Mouse (Mus musculus): ENCODE measurements around the gene Top3a.
"Not testable (repeated sequence)": the region's sequence is repeated elsewhere in the genome, so short reads cannot be mapped to it uniquely, and the experiment has no call there.

Gene Top3a

DNA sequence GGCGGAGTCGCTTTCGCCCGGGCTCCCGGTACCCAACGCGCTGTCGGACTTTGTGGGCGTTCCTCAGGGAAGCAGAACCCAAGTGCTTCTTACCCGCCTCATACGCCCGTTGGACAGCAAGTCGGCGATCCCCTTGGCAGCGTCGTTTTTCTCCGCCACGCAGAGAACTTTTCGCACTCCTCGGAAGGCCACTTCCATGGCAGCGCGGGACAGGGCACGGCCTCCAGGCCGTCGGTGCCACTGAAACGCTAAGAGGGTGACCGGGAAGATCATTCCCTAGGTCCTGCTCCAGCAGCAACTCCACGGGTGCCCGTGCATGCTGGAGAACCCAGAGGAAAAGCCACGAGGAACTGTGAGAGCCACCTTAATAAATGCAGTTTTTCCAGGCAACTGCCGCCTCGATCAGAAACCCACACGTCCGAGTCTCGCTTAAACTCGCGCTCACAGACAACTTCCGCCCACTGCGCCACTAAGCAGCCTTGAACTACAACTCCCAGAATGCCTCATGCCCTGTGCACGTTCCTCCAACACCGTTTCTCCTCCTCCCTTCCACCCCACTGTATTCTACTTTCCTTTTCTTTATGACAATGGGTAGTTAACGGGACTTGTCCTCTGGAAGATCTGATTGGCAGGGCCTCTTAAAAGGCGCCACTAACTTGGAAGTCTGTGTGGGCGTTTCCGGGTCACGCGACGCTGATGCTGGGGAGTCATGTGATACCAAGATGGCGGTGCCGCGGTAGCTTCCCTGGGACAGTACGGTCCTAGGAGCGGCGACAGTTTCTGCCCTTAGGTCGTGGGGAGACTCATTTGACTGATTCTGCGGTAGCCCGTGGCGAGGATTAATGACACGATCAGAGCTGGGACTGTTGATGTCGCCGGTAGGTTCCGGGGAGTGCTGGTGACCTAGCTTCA lies at the start of gene Top3a, which contains the start of gene Smcr8:
Gene Top3a (minus strand): TSS at position 537 of the 912 bp plus-strand sequence.
Gene Smcr8 (plus strand): TSS at position 696 of the 912 bp plus-strand sequence.
- peak; percentile 76 to 87 for DNase-seq (ENCODE audit: low spot score in 2 of 2)

DNA sequence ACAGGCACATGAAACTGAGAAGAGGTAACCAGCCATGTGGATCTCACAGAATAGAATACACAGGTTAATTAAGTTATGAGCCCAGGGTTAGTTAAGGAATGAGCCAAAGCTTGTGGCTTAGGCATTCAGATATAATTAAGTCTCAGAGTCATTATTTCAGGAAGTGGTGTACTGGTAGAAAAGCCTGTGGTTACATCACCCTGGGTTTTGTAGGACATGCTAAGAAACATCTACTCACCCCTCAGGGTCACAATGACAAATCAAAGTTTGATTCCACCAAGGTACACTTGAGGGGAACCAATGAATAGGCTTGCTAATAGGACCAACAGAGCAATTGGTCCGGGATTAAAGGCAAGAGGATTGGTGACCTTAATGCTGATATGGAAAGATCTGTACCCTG lies 49.5 kb upstream of the Top3a start:
- DNase-seq (ENCODE audit: low spot score in 2 of 2): no peak

DNA sequence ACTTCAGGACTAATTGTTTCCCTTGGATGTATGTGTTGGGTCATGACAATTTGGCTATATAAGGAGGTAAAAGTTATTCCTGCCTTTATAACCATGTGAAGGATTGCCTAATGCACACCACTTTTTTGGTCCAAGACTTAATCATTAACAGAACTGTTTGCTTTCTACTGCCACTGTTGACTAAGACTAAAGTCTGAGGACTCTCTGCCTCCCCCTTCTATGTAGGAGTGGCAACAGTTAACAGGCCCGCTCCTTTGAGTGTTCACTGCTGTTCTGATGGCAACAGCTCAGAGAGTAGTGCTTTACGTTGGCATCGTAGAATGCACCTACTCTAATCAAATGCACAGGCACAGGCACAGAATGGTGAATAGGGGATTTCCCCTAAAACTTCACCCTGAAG lies 48.0 kb upstream of the Top3a start:
- no peak for DNase-seq (ENCODE audit: low spot score in 2 of 2)

DNA sequence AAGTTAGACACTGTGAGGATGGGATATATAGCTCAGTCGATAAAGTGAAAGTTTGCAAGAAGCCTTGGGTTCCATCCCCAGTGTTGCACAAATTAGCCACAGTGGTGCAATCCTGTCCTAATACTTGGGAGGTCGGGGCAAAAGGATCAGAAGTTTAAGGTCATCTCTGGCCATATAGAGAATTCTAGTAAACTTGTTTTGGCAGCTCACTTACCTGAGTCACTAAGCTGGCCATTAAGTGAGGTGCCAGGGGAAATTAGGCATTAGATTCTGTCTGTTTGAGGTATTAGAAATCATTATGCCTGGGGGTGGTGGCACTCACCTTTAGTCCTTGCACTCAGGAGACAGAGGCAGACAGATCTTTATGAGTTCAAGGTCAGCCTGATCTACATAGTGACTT lies 46.6 kb upstream of the Top3a start:
- no peak for DNase-seq (ENCODE audit: low spot score in 2 of 2)

DNA sequence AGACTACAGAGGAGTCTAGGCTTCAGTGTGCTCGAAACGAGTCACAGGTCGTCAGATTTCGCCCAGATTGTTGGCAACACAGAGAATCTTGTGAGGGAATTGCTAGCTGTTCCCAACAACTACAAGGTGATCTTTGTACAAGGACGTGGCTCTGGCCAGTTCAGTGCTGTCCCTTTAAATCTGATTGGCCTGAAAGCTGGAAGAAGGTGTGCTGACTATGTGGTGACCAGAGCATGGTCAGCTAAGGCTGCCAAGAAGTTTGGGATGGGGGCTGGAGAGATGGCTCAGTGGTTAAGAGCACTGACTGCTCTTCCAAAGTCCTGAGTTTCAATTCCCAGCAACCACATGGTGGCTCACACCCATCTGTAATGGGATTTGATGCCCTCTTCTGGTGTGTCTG lies 39.2 kb upstream of the Top3a start:
- no peak for DNase-seq (ENCODE audit: low spot score in 2 of 2)

- DNase-seq (ENCODE audit: low spot score in 2 of 2): not testable (repeated sequence)
These were observed 34.5 kb upstream of the Top3a start, which contains the start of gene Shmt1 for GRCm38 (mm10) chr11:60811618-60812017. Shmt1 (minus strand) TSS chr11:60811718.

GRCm38 (mm10) chr11:60811054-60811460 lies 33.9 kb upstream of the Top3a start:
- DNase-seq (ENCODE audit: low spot score in 2 of 2): peak; percentile 89 to 94

DNA sequence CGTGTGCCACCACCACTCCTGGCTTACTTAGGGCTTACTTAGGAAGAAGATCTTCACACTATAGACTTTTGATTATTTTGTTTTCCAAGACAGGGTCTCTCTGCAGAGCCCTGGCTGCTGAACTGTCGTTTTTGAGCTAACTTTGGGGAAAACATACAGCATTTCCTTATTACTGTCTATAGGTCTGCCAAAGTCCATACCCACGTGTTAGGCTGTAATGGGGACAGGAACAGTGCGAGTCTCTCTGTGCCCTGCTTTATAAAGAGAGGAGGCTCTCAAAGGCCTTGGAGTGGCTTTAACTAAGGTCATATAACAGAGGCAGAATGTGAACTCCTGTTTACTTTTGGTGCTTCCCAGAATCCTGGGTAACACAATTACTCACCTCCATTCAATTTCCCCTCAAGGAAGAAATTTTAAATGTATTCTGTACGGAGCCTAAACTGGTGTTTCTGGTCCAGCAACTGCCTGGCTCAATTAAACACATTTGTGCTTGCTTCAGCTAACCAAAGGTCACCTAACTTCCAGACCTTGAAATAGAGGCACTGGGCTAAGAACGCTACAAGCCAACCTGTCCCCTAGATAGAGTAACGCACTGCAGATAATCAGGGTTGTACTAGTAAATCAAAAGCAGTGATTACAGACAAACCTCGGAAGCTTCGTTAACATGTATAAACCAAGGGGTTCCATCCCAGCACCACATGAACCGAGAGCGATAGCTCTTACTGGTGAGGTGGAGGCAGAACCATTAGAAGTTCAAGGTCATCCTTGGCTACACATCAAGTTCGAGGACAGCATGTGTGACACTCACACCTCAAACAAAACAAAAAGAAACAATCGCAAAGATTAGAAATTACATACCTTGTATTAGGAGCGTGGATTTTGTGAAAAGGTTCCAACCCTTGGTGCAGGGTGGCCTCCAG lies 33.1 kb upstream of the Top3a start:
- DNase-seq (ENCODE audit: low spot score in 2 of 2): no peak

GRCm38 (mm10) chr11:60809546-60809945 lies 32.4 kb upstream of the Top3a start:
- no peak for DNase-seq (ENCODE audit: low spot score in 2 of 2)

DNA sequence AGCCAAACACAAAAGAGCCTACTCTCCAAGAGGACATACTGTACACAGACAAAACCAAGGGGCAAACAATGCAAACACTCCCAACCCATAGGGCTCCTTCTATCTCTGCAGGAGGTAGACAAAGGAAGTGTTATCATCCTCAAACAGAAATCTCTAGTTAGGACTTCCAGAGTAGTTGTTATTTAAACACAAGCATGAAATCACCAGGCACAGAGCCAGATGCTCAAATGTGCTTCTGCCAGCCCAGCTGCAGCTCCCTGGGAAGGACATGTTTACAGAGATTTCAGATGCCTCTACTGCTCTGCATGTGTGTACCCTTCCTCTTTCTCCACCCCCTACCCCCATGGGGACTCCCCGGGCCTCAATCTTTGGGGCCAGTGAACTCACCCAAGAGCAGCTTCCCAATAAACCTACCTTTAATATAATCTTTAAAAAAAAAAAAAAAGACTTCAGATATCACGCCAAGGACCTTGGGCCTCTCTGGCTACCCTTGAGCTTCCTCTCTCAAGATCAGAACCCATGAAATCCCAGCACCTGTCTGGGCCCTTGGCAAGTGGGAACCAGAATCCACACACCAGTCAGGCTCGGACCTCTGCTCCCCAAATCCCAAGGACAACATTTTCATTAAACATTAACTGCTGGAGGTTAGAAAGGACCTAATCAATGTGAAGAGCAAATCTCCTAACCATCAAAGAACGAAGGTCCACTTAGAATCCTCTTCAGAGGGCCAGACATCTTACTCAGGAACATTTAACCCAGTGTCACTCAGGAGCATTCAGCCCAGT lies 31.3 kb upstream of the Top3a start:
- DNase-seq (ENCODE audit: low spot score in 2 of 2): no peak

- no peak for DNase-seq (ENCODE audit: low spot score in 2 of 2)
These were observed 23.7 kb upstream of the Top3a start for GRCm38 (mm10) chr11:60800892-60801291.

DNA sequence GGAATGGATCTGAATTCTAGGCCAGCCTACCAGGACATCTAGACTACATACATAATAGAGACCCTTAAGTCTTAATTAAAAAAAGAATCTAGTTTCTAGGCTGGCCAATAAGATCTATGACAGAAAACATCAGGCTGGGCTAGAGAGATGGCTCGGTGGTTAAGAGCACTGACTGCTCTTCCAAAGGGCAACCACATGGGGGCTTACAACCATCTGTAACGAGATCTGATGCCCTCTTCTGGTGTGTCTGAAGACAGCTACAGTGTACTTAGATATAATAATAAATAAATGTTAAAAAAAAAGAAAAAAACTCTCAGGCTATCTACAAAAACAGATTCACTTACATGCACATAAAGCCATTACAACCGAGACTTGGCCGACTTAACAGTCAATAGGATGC lies 22.8 kb upstream of the Top3a start:
- no peak for DNase-seq (ENCODE audit: low spot score in 2 of 2)

DNA sequence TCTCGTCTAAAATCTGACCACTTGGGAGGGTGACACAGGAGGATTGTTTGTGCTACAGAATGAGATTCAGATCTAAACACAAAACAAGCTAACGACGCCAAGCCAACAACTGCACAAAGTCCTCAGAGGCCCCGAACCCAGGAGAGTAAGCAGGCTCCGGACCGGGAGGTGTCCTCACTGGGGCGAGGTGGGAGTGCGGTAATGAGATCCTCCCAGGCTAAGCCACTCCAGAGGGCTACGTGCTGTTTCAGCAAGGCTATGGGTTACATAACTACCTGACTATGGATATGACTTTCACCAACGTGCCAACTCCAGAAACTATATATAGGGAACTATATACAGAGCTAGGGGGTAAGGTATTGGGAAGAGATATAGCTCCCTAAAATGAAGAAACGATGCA lies 19.2 kb upstream of the Top3a start:
- DNase-seq (ENCODE audit: low spot score in 2 of 2): no peak

DNA sequence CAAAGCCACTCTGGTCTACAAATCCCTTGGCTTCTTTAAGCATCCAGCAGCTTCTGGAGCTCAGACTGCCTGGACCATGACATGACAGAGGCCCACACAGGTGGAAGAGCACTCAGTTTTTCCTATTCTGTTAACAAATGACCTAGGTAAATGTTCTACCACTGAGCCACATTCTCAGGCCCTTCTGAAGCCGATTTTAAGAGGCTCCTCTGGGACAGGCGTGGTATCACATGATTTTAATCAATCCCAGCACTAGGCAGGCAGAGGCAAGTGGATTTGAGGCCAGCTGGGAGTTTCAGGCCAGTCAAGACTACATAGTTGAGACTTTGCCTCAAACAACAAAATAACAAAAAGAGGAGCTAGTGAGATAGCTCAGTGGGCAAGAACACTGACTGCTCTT lies 13.3 kb upstream of the Top3a start:
- no peak for DNase-seq (ENCODE audit: low spot score in 2 of 2)

DNA sequence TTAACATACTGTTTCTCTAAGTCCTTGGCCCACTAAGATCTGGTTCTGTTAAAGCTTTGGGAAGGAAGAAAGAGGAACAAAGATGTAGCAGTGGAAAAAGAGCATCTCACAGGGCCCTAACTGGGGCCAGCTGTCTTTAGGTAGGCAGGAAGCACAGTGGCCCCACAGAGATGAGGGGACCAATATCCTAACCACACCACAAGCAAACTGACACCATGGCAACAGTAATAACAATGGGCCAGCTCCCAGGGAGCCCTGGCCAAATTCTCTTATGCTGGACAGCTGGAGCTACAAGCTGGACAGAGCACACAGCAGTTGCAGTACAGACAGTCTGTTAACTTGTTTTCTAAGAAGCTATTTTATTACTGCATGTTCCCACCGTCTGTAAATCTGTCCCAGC lies 10.4 kb upstream of the Top3a start:
- DNase-seq (ENCODE audit: low spot score in 2 of 2): no peak

GRCm38 (mm10) chr11:60784179-60784922 lies 7.2 kb upstream of the Top3a start:
- no peak for DNase-seq (ENCODE audit: low spot score in 2 of 2)

DNA sequence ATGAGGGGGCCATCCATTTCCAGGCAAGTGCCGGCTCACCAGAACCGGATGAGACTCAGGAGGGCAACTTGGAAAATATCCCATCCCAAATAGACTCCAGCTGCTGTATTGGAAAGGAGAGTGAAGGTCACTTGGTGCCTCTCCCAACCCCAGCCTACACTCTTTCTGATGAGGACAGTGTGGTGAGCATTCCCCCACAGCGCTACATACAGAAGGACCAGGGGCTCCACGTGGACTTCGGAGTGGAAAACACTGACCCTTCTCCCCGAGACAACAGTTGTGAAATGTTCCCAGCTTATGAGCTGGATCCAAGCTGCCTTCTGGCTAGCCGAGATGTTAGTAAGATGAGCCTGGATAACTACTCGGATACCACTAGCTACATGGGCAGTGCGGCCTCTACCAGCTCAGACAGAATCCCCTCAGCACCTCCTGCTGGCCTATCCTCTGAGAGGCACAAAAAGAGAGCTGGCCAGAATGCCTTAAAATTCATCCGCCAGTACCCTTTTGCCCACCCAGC lies 2.6 kb upstream of the Top3a start:
- DNase-seq (ENCODE audit: low spot score in 2 of 2): no peak

DNA sequence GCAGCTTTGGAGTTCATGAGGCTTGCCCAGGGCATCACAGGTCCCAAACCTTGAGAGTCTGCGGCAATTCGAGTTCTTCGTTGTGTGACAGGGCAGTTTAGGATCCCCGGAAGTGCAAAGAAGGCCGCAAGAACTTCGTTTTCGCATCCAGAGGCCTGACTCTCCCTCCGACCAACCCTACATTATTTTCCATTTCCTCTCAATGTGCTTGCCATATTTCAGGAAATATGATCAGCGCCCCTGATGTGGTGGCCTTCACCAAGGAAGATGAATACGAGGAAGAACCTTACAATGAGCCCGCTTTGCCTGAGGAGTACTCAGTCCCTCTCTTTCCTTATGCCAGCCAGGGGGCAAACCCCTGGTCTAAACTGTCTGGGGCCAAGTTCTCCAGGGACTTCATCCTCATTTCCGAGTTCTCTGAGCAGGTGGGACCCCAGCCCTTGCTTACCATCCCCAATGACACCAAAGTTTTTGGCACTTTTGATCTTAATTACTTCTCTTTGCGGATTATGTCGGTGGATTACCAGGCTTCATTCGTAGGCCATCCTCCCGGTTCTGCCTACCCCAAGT lies 721 bp upstream of the Top3a start:
- no peak for DNase-seq (ENCODE audit: low spot score in 2 of 2)

DNA sequence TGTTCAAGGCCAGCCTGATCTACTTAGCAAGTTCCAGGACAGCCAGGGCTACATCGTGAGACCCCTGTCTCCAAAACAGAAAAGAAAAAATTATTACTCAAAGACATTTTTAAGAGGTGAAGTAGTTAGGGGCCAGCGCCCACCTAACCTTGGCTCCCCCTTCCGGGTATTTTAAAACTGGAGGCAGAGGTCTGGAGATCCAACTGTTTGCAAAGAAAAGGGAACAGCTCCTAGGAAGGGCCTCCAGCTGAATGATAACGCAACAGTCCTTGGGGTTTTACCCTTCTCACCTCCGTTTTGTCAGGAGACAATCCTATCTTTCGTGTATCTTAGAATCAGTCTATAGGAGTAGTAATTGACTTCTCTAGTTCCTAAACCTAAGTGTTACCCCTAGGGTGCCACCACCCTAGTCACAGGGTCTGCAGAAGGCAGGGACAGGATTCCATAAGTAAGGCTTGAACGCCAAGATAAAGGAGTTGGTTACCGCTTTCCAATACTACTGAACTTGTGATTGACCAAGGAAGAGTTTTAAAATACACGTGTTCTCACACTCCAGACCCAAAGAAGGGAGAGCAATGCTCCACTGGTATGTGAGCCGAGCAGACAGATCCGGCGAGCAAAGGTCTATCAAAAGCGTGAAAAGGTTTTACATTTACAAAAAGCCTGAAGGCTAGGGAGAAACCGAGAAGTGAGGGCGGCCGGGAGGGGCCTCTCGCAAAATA lies 897 bp downstream of the Top3a start:
- DNase-seq (ENCODE audit: low spot score in 2 of 2): no peak

GRCm38 (mm10) chr11:60775578-60775977 lies 1.6 kb downstream of the Top3a start:
- DNase-seq (ENCODE audit: low spot score in 2 of 2): no peak

Measured in spleen, postnatal 4 days (tissue).